Mouse (Mus musculus) MEL-GATA-1-ER (cell line): ENCODE data around the gene Slit3.

Experiments used
- DNase-seq: peaks from one replicate; pipeline ENCODE4 v3.0.0-alpha.2; 2012; ENCODE audit warnings: low read depth; ENCODE audit errors: extremely low read depth

The Slit3 gene

GRCm38 (mm10) chr11:35454191-35454725, 333.2 kb downstream of the Slit3 start:
- no peak for DNase-seq

GRCm38 (mm10) chr11:35454781-35455180, 333.8 kb downstream of the Slit3 start:
- no peak for DNase-seq

GRCm38 (mm10) chr11:35458068-35458467, 337.0 kb downstream of the Slit3 start:
- DNase-seq, result no peak

- no peak for DNase-seq
These were observed 345.7 kb downstream of the Slit3 start for GRCm38 (mm10) chr11:35466701-35467100.

- DNase-seq, result no peak
These were observed 347.8 kb downstream of the Slit3 start for GRCm38 (mm10) chr11:35468847-35469246.

GRCm38 (mm10) chr11:35469940-35470339, 348.9 kb downstream of the Slit3 start:
- no peak for DNase-seq

GRCm38 (mm10) chr11:35470853-35471252, 349.8 kb downstream of the Slit3 start:
- DNase-seq, result no peak

GRCm38 (mm10) chr11:35472842-35473616, 352.0 kb downstream of the Slit3 start:
- no peak for DNase-seq

GRCm38 (mm10) chr11:35473617-35473996, 352.6 kb downstream of the Slit3 start:
- no peak for DNase-seq

GRCm38 (mm10) chr11:35480146-35480545, 359.1 kb downstream of the Slit3 start:
- no peak for DNase-seq

GRCm38 (mm10) chr11:35481611-35482363, 360.8 kb downstream of the Slit3 start:
- DNase-seq, result no peak

GRCm38 (mm10) chr11:35487966-35488365, 366.9 kb downstream of the Slit3 start:
- DNase-seq, result no peak

- DNase-seq, result no peak
These were observed 370.7 kb downstream of the Slit3 start for GRCm38 (mm10) chr11:35491701-35492100.

- no peak for DNase-seq
These were observed 375.9 kb downstream of the Slit3 start for GRCm38 (mm10) chr11:35496874-35497273.

GRCm38 (mm10) chr11:35497961-35498360, 376.9 kb downstream of the Slit3 start:
- DNase-seq, result no peak

- DNase-seq, result no peak
These were observed 381.1 kb downstream of the Slit3 start for GRCm38 (mm10) chr11:35502128-35502527.

- DNase-seq, result no peak
These were observed 383.0 kb downstream of the Slit3 start for GRCm38 (mm10) chr11:35504051-35504450.

GRCm38 (mm10) chr11:35504916-35505315, 383.9 kb downstream of the Slit3 start:
- no peak for DNase-seq

GRCm38 (mm10) chr11:35505316-35505715, 384.3 kb downstream of the Slit3 start:
- DNase-seq, result no peak

- no peak for DNase-seq
These were observed 384.8 kb downstream of the Slit3 start for GRCm38 (mm10) chr11:35505817-35506216.

GRCm38 (mm10) chr11:35507781-35508390, 386.9 kb downstream of the Slit3 start:
- no peak for DNase-seq

GRCm38 (mm10) chr11:35512686-35513085, 391.7 kb downstream of the Slit3 start:
- DNase-seq, result no peak
